Mouse (Mus musculus) lung, postnatal 25 days (tissue): ENCODE measurements at regions not wholly inside any gene's neighbourhood (a gene's known extent, or its start where the extent isn't known, plus 50 kb on each side); places are given as distances from the start of the nearest gene placed in this dataset.

Experiments
- DNase-seq: peaks from one replicate; pipeline ENCODE4 v3.0.0; 2022; ENCODE audit warnings: low spot score

DNA sequence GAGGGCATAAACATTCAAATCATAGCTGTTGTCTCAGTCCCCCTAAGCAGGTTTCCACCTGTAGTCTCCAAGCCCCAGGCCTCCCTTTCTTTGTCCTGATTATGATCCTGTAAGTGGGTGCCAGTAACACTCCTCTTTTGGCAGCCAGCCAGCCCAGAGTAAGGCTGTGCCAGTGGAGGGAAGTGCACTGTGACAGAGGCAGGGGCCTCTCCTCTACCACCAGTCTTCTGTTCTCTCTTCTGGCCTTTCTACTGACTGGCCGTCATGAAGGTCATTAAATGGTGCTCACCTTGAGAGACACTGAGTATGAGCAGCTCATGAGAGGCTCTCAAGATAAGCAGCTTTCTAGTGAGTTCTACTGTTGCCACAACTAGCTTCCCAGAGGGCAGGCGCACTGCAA is 63.5 kb upstream of the Met start:
- peak; percentile 31 for DNase-seq

DNA sequence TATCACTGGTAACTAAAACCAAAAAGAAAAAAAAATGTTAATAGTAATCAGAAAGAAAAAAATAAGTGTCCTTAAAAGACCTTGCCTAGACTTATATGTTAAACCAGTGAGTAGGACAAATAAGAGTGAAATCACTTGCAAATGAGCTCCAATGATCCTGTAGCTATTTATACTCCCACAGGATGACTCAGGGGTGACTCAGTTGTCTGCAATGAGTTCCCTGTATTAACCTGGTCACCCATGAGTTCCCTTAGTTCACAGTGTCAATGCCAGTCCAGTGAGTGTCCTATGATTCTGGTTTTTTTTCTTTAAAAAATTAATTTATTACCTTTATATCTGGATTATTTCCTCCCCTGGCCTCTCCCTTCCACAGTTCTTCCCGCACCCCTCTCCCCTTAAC is 55.5 kb upstream of the Met start:
- no peak for DNase-seq

DNA sequence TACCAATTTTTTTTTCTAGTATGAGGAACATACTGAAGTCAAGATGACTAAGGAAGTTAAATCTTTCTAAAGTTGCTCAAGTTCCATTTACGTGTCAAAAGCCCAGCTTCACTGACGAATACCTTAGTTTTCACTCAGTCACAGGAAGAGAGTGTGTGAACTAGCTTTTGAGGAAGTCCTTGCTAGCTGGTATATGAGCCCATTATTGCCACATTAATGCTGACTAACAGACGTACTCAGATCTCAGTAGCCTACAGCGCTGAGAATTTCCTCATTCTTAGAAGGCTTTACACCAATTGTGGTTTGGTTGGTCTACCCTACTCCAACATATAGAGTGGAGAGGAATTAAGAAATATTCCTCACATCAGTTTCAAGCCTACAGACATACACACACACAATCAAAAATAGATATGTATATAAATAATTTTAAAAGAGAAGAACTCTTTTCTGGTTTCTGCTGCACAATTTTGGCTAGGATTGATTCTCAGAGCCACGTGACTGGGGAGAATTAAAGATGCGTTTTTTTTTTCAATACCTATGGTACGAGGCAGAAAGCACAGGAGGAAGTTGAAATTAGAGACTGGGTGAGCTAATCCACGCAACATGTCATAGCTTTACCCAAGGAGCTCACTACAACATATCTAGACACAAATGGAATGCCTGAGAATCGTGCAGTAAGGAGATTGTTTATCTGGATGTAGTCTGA is 53.7 kb upstream of the Met start:
- DNase-seq: peak; percentile 53

DNA sequence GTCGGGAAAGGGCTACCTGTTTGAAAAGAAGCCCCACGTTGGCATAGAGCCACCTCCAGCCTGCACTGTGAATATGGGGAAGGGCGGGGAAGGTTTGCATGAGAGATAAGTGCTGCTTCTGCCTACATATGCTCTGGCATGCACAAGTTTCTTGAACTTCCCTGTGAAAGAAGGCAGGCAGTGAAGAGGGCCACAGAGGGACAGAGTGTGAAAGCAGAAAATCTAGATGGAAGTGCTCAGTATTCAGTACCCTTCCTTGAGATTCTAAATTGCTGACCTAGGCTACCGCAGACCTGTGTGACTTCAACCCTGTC is 53.2 kb upstream of the Met start:
- DNase-seq: no peak
